ENCODE assay signal across 11 mouse cellular contexts in the genomic region with DNA sequence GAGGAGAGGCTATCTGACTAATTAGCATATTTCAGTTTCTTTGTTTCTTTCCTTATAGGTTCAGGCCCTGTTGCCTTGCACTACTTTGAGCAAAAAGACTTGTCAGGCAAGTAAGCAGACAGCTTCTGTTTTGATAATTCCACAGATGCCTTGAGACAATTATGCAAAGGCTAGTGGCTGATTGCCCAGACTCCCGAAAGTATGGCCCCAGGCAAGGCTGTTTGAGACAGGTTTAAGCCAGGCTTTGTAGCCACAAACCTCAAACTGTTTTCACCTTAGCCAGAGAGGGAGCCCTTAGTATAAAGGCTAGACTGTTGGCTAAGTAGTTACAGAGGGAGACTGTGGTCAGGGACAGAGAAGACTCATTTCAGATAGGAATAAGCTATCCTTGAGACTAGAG.
DNase-seq lines count a peak whose midpoint lies in the region; ATAC-seq and TF ChIP-seq lines count a peak whose summit lies in the region.
"Had no signal": no experiment of that assay in that cellular context is flagged by ENCODE, and none has a peak within 500 bp of the region (broad histone marks: within the 10 kb centered on the region; RNA-seq: fewer than 3 reads in every experiment).

No protein-coding gene starts in this region.

- intact Hi-C loops in heart, postnatal 36 days (cut with DNase I), result no loop called here

- no peak for ATAC-seq in kidney, embryonic 16.5 days (ENCODE audit: low FRiP score, low TSS enrichment)
- peak; percentile 60 for ATAC-seq in embryonic facial prominence, embryonic 14.5 days (ENCODE audit: low read depth)
- ATAC-seq in cerebellum, adult (ENCODE audit: insufficient number of reproducible peaks, low FRiP score, low TSS enrichment), result no peak

- no peaks in the 10 kb centered on the region for H3K79me2 ChIP-seq in MEL (ENCODE audit: control insufficient read depth, insufficient read depth, low read length, poor library complexity)

- H3K4me3 ChIP-seq in kidney, embryonic 16.5 days (ENCODE audit: low read length), result no peak overlapping the region
- H3K4me3 ChIP-seq in MEL (ENCODE audit: control insufficient read depth in 1 of 2, insufficient read depth in 1 of 2, low read depth in 2 of 2, low read length in 2 of 2), result no peak overlapping the region
- H3K4me3 ChIP-seq in embryonic facial prominence, embryonic 14.5 days (ENCODE audit: low read depth, low read length), result no peak overlapping the region
- H3K4me3 ChIP-seq: liver, embryonic 13.5 days; midbrain, embryonic 12.5 days had no signal

- TF ChIP-seq RAD21 in MEL (IDR thresholded peaks at IDR 0.05; ENCODE audit: low read depth, low read length), result no peak; the same call in none of the 2 replicates

- no peaks in the 10 kb centered on the region for H3K4me1 ChIP-seq in kidney, embryonic 16.5 days (ENCODE audit: insufficient read depth, low read length)
- H3K4me1 ChIP-seq in MEL (ENCODE audit: control insufficient read depth in 1 of 2, insufficient read depth in 2 of 2, low read length in 2 of 2), result peaks cover 32 to 37% of the 10 kb centered on the region in 2 experiments
- H3K4me1 ChIP-seq in embryonic facial prominence, embryonic 14.5 days (ENCODE audit: control insufficient read depth, insufficient read depth, low read length), result no peaks in the 10 kb centered on the region
- H3K4me1 ChIP-seq: midbrain, embryonic 12.5 days had no signal

- no peak overlapping the region for H3K4me2 ChIP-seq in kidney, embryonic 16.5 days (replicated peaks; ENCODE audit: low read depth, low read length)
- H3K4me2 ChIP-seq in embryonic facial prominence, embryonic 14.5 days (ENCODE audit: low read depth, low read length), result no peak overlapping the region
- H3K4me2 ChIP-seq: liver, embryonic 13.5 days; midbrain, embryonic 12.5 days had no signal

- no peak overlapping the region for H3K27ac ChIP-seq in kidney, embryonic 16.5 days (ENCODE audit: low read length)
- peak overlapping the region; percentile 11; the same call in 1 of the 2 replicates for H3K27ac ChIP-seq in MEL (ENCODE audit: control insufficient read depth, low read depth, low read length)
- no peak overlapping the region for H3K27ac ChIP-seq in embryonic facial prominence, embryonic 14.5 days (replicated peaks; ENCODE audit: low read depth, low read length)
- H3K27ac ChIP-seq: midbrain, embryonic 12.5 days had no signal

- DNase-seq in kidney, adult 18-20 months, result peak; percentile 67
- DNase-seq in MEL (ENCODE audit: low read depth, low spot score), result no peak
- peak; percentile 77 for DNase-seq in embryonic facial prominence, embryonic 14.5 days (ENCODE audit: low spot score)
- DNase-seq in kidney, postnatal 36 days, result peak; percentile 70
- DNase-seq in right cerebral cortex, postnatal 14 days, result no peak
- no peak for DNase-seq in heart, postnatal 36 days
- DNase-seq: liver, embryonic 13.5 days had no signal

- H3K36me3 ChIP-seq in kidney, embryonic 16.5 days (ENCODE audit: insufficient read depth, low read length), result 0 out of 2 replicates have a peak, but pooled peaks cover 4% of the 10 kb centered on the region
- peaks cover 0 to 41% of the 10 kb centered on the region in 2 experiments; a peak in 2 of 4 replicates for H3K36me3 ChIP-seq in MEL (ENCODE audit: control insufficient read depth in 1 of 2, insufficient read depth in 2 of 2, low read length in 2 of 2)
- no peaks in the 10 kb centered on the region for H3K36me3 ChIP-seq in embryonic facial prominence, embryonic 14.5 days (ENCODE audit: control insufficient read depth, insufficient read depth, low read length)
- H3K36me3 ChIP-seq: G1E; midbrain, embryonic 12.5 days had no signal

- 0 out of 2 replicates have a peak, but pooled peaks cover 9% of the 10 kb centered on the region for H3K9me3 ChIP-seq in kidney, embryonic 16.5 days (ENCODE audit: low read length)
- H3K9me3 ChIP-seq in MEL (replicated peaks; ENCODE audit: insufficient read depth, low read length), result no peaks in the 10 kb centered on the region
- H3K9me3 ChIP-seq in embryonic facial prominence, embryonic 14.5 days (ENCODE audit: control insufficient read depth, low read length), result 0 out of 2 replicates have a peak, but pooled peaks cover 10% of the 10 kb centered on the region
- H3K9me3 ChIP-seq: liver, embryonic 13.5 days had no signal

- H3K9ac ChIP-seq in kidney, embryonic 16.5 days (replicated peaks; ENCODE audit: low read length), result no peak overlapping the region
- H3K9ac ChIP-seq in MEL (ENCODE audit: control insufficient read depth, low read depth, low read length, poor library complexity, severe bottlenecking), result no peak overlapping the region
- H3K9ac ChIP-seq in embryonic facial prominence, embryonic 14.5 days (ENCODE audit: low read depth, low read length), result no peak overlapping the region
- H3K9ac ChIP-seq: liver, embryonic 13.5 days; midbrain, embryonic 12.5 days had no signal

- TF ChIP-seq CTCF in MEL (IDR thresholded peaks at IDR 0.05 in 2 of 3, conservative IDR thresholded peaks at IDR 0.05 in 1 of 3; ENCODE audit: control insufficient read depth in 1 of 3, insufficient read depth in 1 of 3, low read depth in 2 of 3, low read length in 3 of 3, poor library complexity in 1 of 3, severe bottlenecking in 1 of 3), result peak in 1 of 3 experiments; percentile 20; a peak in 2 of 6 replicates

- TF ChIP-seq EP300 in MEL (IDR thresholded peaks at IDR 0.05; ENCODE audit: low read depth in 1 of 2, low read length in 2 of 2), result no peak

- no peak for TF ChIP-seq POLR2A in MEL (IDR thresholded peaks at IDR 0.05; ENCODE audit: control insufficient read depth in 1 of 2, insufficient read depth in 1 of 2, low read depth in 1 of 2, low read length in 2 of 2, poor library complexity in 1 of 2)

- H3K27me3 ChIP-seq in kidney, embryonic 16.5 days (ENCODE audit: insufficient read depth, low read length), result no peaks in the 10 kb centered on the region
- no peaks in the 10 kb centered on the region for H3K27me3 ChIP-seq in MEL (ENCODE audit: control insufficient read depth in 1 of 2, insufficient read depth in 2 of 2, low read length in 2 of 2)
- H3K27me3 ChIP-seq in embryonic facial prominence, embryonic 14.5 days (replicated peaks; ENCODE audit: control insufficient read depth, insufficient read depth, low read length), result no peaks in the 10 kb centered on the region
- H3K27me3 ChIP-seq: liver, embryonic 13.5 days; midbrain, embryonic 12.5 days had no signal

- WGBS in kidney, embryonic 16.5 days, result 33% methylated on average over 1 of the region's 1 CpGs
- WGBS in embryonic facial prominence, embryonic 14.5 days, result 3% methylated on average over 1 of the region's 1 CpGs

TF ChIP-seq in MEL, 35 proteins besides CTCF, POLR2A, EP300 and RAD21:
- no peak for TF ChIP-seq POLR2AphosphoS5 (IDR thresholded peaks at IDR 0.05; ENCODE audit: borderline replicate concordance, low read depth, low read length)
- TF ChIP-seq TBP (IDR thresholded peaks at IDR 0.05; ENCODE audit: low read depth, low read length), result no peak
- TF ChIP-seq ZKSCAN1 (IDR thresholded peaks at IDR 0.05; ENCODE audit: low read depth, low read length), result no peak
- no peak for TF ChIP-seq POLR2AphosphoS2 (IDR thresholded peaks at IDR 0.05; ENCODE audit: low read length)
- no peak for TF ChIP-seq KAT2A (conservative IDR thresholded peaks at IDR 0.05; ENCODE audit: low read depth, low read length)
- no peak for TF ChIP-seq BHLHE40 (IDR thresholded peaks at IDR 0.05; ENCODE audit: borderline replicate concordance, low read depth, low read length)
- TF ChIP-seq ZMIZ1 (IDR thresholded peaks at IDR 0.05; ENCODE audit: low read depth, low read length), result no peak
- TF ChIP-seq USF2 (IDR thresholded peaks at IDR 0.05; ENCODE audit: borderline replicate concordance in 1 of 2, insufficient read depth in 1 of 2, low read depth in 1 of 2, low read length in 2 of 2), result no peak
- no peak for TF ChIP-seq RCOR1 (IDR thresholded peaks at IDR 0.05; ENCODE audit: low read depth, low read length)
- no peak for TF ChIP-seq ELF1 (IDR thresholded peaks at IDR 0.05; ENCODE audit: low read depth, low read length)
- TF ChIP-seq NELFE (IDR thresholded peaks at IDR 0.05; ENCODE audit: low read depth, low read length), result 0 out of 2 replicates have a peak, but pooled peaks have one; percentile 15
- TF ChIP-seq SMC3 (IDR thresholded peaks at IDR 0.05; ENCODE audit: low read depth, low read length), result no peak
- no peak for TF ChIP-seq GATA1 (IDR thresholded peaks at IDR 0.05; ENCODE audit: low read depth, low read length)
- TF ChIP-seq MYB (IDR thresholded peaks at IDR 0.05; ENCODE audit: low read depth, low read length), result no peak
- no peak for TF ChIP-seq CHD1 (IDR thresholded peaks at IDR 0.05; ENCODE audit: low read depth, low read length)
- TF ChIP-seq TCF12 (IDR thresholded peaks at IDR 0.05; ENCODE audit: low read depth, low read length), result 0 out of 2 replicates have a peak, but pooled peaks have one; percentile 16
- no peak for TF ChIP-seq ZC3H11A (IDR thresholded peaks at IDR 0.05; ENCODE audit: low read depth, low read length)
TF ChIP-seq in MEL: peak in this region for 2.

Comparison
In these comparisons a context has a peak if more than half of its experiments do, and no peak if none do; other contexts are left out.
1. DNase-seq: peak in kidney, adult 18-20 months (single experiment), embryonic facial prominence, embryonic 14.5 days (single experiment) and kidney, postnatal 36 days (2 of 2); none in MEL (single experiment), right cerebral cortex, postnatal 14 days (single experiment) and heart, postnatal 36 days (0 of 2).